Mouse (Mus musculus): ENCODE measurements around the gene Ptgr1.

Gene Ptgr1

GRCm38 (mm10) chr4:58986540-58987190 is at the start of gene Ptgr1:
Gene Ptgr1, minus strand, starts transcription at chr4:58987119.
- peak; percentile 77 to 84 for DNase-seq

GRCm38 (mm10) chr4:59035786-59036350 is 48.9 kb upstream of the Ptgr1 start:
- peak in 1 of 2 experiments; percentile 22 for DNase-seq

- peak; percentile 78 to 81 for DNase-seq
Observed at GRCm38 (mm10) chr4:59034918-59035785, 48.2 kb upstream of the Ptgr1 start, which contains the start of gene Gng10. Gene Gng10, plus strand, starts transcription at chr4:59035088.

- DNase-seq = peak in 1 of 2 experiments; percentile 47
Observed at GRCm38 (mm10) chr4:59034325-59034917, 47.5 kb upstream of the Ptgr1 start.

- no peak for DNase-seq
Observed at GRCm38 (mm10) chr4:59016922-59017321, 30.0 kb upstream of the Ptgr1 start.

- no peak for DNase-seq
Observed at GRCm38 (mm10) chr4:59015181-59015580, 28.3 kb upstream of the Ptgr1 start.

GRCm38 (mm10) chr4:59011446-59011845 is 24.5 kb upstream of the Ptgr1 start:
- no peak for DNase-seq

GRCm38 (mm10) chr4:59009696-59010095 is 22.8 kb upstream of the Ptgr1 start:
- no peak for DNase-seq

GRCm38 (mm10) chr4:59009186-59009585 is 22.3 kb upstream of the Ptgr1 start:
- no peak for DNase-seq

- no peak for DNase-seq
Observed at GRCm38 (mm10) chr4:59007974-59008373, 21.1 kb upstream of the Ptgr1 start.

- DNase-seq = peak in 1 of 2 experiments; percentile 17
Observed at GRCm38 (mm10) chr4:59007016-59007415, 20.1 kb upstream of the Ptgr1 start.

- no peak for DNase-seq
Observed at GRCm38 (mm10) chr4:59006211-59006610, 19.3 kb upstream of the Ptgr1 start.

- DNase-seq = no peak
Observed at GRCm38 (mm10) chr4:59003806-59004200, 16.9 kb upstream of the Ptgr1 start.

GRCm38 (mm10) chr4:59002948-59003805 is 16.3 kb upstream of the Ptgr1 start, which contains the start of gene Gm20503:
Gene Gm20503, plus strand, starts transcription at chr4:59003210.
- DNase-seq = peak; percentile 92 to 96

- DNase-seq = peak in 1 of 2 experiments; percentile 41
Observed at GRCm38 (mm10) chr4:59000614-59001013, 13.7 kb upstream of the Ptgr1 start.

GRCm38 (mm10) chr4:58999686-59000085 is 12.8 kb upstream of the Ptgr1 start:
- peak; percentile 77 to 85 for DNase-seq

- DNase-seq = no peak
Observed at GRCm38 (mm10) chr4:58998688-58999087, 11.8 kb upstream of the Ptgr1 start.

GRCm38 (mm10) chr4:58997081-58997480 is 10.2 kb upstream of the Ptgr1 start:
- DNase-seq = no peak

- no peak for DNase-seq
Observed at GRCm38 (mm10) chr4:58995251-58995693, 8.4 kb upstream of the Ptgr1 start.

GRCm38 (mm10) chr4:58994762-58995161 is 7.8 kb upstream of the Ptgr1 start, which contains the start of gene Dnajc25:
Gene Dnajc25, plus strand, starts transcription at chr4:58995062.
- no peak for DNase-seq

GRCm38 (mm10) chr4:58992195-58992594 is 5.3 kb upstream of the Ptgr1 start:
- DNase-seq = no peak
